Mouse (Mus musculus) kidney, postnatal 0 days (tissue): ENCODE measurements around the gene Cfc1. TPM values are rescaled to one million over a fixed set of nuclear protein-coding genes. Genes with fewer than 3 reads are reported as not detected.
"Not testable (repeated sequence)": the region's sequence is repeated elsewhere in the genome, so short reads cannot be mapped to it uniquely, and the experiment has no call there.

ENCODE experiments used
- ATAC-seq: fragments of 200-750 bp; cut with Nextera tagmentation; replicated peaks from 2 replicates; pipeline ENCODE4 v1.8.0; 2017; ENCODE audit warnings: low read depth, moderate number of reproducible peaks, moderate TSS enrichment, moderate library complexity; ENCODE audit not compliant: low FRiP score
- DNase-seq: peaks from one replicate; pipeline ENCODE4 v3.0.0-alpha.2; 2016; ENCODE audit warnings: low spot score
- H3K27ac ChIP-seq: fragments of 300-500 bp; sonication (generic); 2 replicates; pipeline ENCODE4 v1.5.1; 2014; ENCODE audit warnings: mild to moderate bottlenecking
- H3K27me3 ChIP-seq: fragments of 300-500 bp; sonication (generic); 2 replicates; pipeline ENCODE4 v1.6.1; 2014; ENCODE audit warnings: low read length, mixed read lengths; ENCODE audit not compliant: insufficient read depth
- H3K36me3 ChIP-seq: fragments of 300-500 bp; sonication (generic); 2 replicates; pipeline ENCODE4 v1.6.1; 2014; ENCODE audit warnings: low read length, mixed read lengths; ENCODE audit not compliant: insufficient read depth
- H3K4me1 ChIP-seq: fragments of 300-500 bp; sonication (generic); replicated peaks from 2 replicates; pipeline ENCODE4 v1.6.1; 2014; ENCODE audit warnings: antibody characterized with exemption, low read length, mixed read lengths; ENCODE audit not compliant: insufficient read depth
- H3K4me2 ChIP-seq: fragments of 300-500 bp; sonication (generic); 2 replicates; pipeline ENCODE4 v1.6.1; 2014; ENCODE audit warnings: mild to moderate bottlenecking, low read length, moderate library complexity, mixed read lengths
- H3K4me3 ChIP-seq: fragments of 300-500 bp; sonication (generic); replicated peaks from 2 replicates; pipeline ENCODE4 v1.5.1; 2014; ENCODE audit warnings: low read depth, low read length
- H3K9ac ChIP-seq: fragments of 300-500 bp; sonication (generic); 2 replicates; pipeline ENCODE4 v1.6.1; 2014; ENCODE audit warnings: low read depth, low read length
- H3K9me3 ChIP-seq: fragments of 300-500 bp; sonication (generic); replicated peaks from 2 replicates; pipeline ENCODE4 v1.6.1; 2016; ENCODE audit warnings: low read length, inconsistent platforms, mixed read lengths
- CTCF ChIP-seq: IDR thresholded peaks from 2 replicates; pipeline ENCODE4 v1.5.1; 2016; ENCODE audit warnings: antibody characterized with exemption, low read depth, mild to moderate bottlenecking, moderate library complexity
- WGBS: fragments of 180-500 bp; shearing (Covaris S2); extraction: QIAGEN DNeasy Blood & Tissue Kit; methylation state at CpG from one replicate; pipeline ENCODE4 v1.1.7; 2014; 5-methylcytosine and 5-hydroxymethylcytosine counted together
- polyA plus RNA-seq: library from polyadenylated mRNA; unstranded; fragments of >200 nt; fragmentation: Nextera tagmentation; extraction: Ambion mirVana; gene quantifications from 2 replicates; pipeline ENCODE4 v1.2.1, GENCODE M21; 2015

Gene Cfc1
- polyA plus RNA-seq, 1 experiment from 2014 or later = 0.14 TPM

DNA sequence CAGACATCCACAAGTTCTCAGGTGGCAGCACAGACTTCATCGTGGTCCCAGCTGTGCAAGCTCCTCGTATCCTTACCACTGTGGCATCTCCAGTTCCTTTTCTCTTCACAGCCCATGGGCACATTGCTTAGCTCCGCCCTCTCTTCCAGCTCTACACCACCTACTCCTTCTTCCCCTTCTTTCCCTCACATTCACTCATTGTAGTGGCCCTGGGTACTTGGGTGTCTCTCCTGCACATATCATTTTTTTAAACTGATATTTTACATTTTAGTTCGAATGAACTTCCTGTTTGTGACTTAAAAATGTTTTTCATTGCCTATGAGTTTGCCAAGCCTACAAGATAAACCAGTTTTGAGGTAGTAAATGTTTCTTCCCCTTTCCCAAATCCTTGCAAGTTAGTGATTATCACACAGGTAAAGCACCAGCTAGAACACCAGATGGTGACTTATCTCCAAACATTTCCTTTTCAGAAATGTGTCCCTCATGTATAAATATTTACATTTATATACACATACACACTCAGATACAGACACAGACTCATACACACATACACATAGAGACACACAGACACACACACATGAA is 29.4 kb upstream of the Cfc1 start:
- ATAC-seq = no peak
- WGBS = 77% methylated on average over 4 of the region's 4 CpGs
- TF ChIP-seq CTCF = no peak

DNA sequence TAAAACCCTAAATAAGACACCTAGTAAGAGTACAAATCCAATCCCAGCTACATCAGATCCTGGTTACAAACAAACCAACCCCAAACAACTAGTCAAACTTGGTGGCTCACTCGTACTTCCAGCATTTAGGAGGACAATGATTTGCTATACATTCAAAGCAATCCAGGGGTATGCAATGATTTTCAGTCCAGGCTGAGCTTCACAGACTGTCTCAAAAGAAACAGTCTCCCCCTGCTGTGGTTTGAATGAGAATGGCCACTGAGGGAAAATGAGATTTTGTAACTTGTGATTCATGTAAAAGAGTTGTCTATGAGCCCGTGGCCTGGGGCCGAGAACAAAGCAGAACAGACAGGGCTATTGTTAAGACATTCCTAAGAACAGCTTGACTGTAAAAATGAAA is 27.5 kb upstream of the Cfc1 start:
- WGBS = 88% methylated on average over 3 of the region's 3 CpGs
- ATAC-seq (no peak), DNase-seq (no peak)
- Histone ChIP-seq H3K4me1 (no peaks in the 10 kb centered on the region), H3K9ac (no peak overlapping the region), H3K9me3 (no peaks in the 10 kb centered on the region), H3K36me3 (no peaks in the 10 kb centered on the region), H3K4me2 (no peak overlapping the region), H3K27me3 (no peaks in the 10 kb centered on the region), H3K4me3 (no peak overlapping the region), H3K27ac (no peak overlapping the region)
- no peak for TF ChIP-seq CTCF

More for the DNA sequence above, 29.4 kb upstream of the Cfc1 start:
- Histone ChIP-seq H3K4me1 (no peaks in the 10 kb centered on the region), H3K4me2 (no peak overlapping the region), H3K4me3 (no peak overlapping the region), H3K36me3 (no peaks in the 10 kb centered on the region), H3K27ac (no peak overlapping the region), H3K9ac (no peak overlapping the region), H3K27me3 (no peaks in the 10 kb centered on the region), H3K9me3 (no peaks in the 10 kb centered on the region)
- DNase-seq = no peak

DNA sequence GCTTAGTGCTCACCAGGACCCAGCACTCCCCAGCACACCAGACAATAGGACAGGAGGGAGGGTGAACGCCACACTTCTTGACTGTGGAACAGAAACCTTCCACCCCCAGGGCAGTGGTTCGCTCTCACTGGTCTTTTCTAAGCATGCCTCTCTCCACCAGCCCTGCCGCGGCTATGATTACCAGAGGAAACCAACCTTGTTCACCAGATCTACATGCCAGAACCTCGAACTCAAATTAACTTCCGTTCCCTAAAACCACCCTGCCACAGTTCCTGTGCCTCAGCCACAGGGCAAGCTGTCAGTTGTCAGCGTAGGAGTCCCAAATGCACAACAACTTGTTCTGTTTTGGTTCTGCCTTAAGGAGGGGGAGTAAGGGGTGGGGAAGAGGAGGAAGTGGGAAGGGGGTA is 24.9 kb upstream of the Cfc1 start:
- Histone ChIP-seq H3K4me3 (no peak overlapping the region), H3K27ac (no peak overlapping the region), H3K27me3 (no peaks in the 10 kb centered on the region), H3K4me1 (no peaks in the 10 kb centered on the region), H3K9me3 (no peaks in the 10 kb centered on the region), H3K36me3 (no peaks in the 10 kb centered on the region), H3K4me2 (peak overlapping the region; percentile 37), H3K9ac (no peak overlapping the region)
- TF ChIP-seq CTCF = no peak
- 0 out of 2 replicates have a peak, but pooled peaks have one; percentile 42 for ATAC-seq
- WGBS = 3% methylated on average over 7 of the region's 7 CpGs
- DNase-seq = peak; percentile 3

DNA sequence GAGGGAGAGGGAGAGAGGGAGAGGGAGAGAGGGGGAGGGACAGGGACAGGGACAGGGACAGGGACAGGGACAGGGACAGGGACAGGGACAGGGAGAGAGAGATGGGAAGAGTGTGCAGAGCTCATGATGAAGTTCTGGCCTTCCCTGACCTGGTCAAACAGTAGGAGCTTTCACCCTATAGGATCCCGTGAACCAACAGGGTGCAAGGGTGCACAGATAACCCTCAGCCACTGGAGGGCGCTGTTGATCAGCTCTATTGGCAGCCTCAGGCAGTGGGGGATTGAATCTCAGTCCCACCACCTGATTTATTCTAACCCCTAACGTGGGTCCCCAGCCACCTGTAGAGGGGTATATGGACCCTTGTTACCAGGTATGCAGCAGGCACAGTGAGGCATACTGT is 24.4 kb upstream of the Cfc1 start:
- Histone ChIP-seq H3K4me2 (no peak overlapping the region), H3K27me3 (no peaks in the 10 kb centered on the region), H3K9me3 (no peaks in the 10 kb centered on the region), H3K4me1 (no peaks in the 10 kb centered on the region), H3K36me3 (no peaks in the 10 kb centered on the region), H3K9ac (no peak overlapping the region), H3K4me3 (no peak overlapping the region), H3K27ac (no peak overlapping the region)
- TF ChIP-seq CTCF = peak; percentile 64
- DNase-seq (peak; percentile 48), ATAC-seq (peak; percentile 62)
- WGBS = 11% methylated on average over 3 of the region's 3 CpGs

DNA sequence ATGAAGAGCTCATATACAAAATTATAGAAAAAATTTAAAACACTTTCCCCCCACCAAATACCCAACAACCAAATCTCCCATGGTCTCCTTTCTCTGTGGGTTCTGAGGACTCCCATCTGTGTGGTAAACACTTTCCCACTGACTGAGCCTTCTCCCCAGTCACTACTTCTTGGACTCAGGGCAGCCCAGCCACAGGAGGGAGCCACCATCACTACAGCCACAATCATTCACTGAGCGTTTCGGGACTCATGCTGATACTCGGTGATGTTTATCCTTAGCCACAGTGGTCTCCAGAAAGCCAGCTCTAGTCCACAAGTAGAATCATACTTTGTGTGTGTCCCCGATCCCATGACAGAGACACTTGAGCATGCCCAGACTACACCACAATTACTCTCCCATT is 22.4 kb upstream of the Cfc1 start:
- DNase-seq (no peak), ATAC-seq (no peak)
- TF ChIP-seq CTCF = no peak
- Histone ChIP-seq H3K27ac (no peak overlapping the region), H3K4me2 (no peak overlapping the region), H3K4me3 (no peak overlapping the region), H3K4me1 (no peaks in the 10 kb centered on the region), H3K9ac (no peak overlapping the region), H3K9me3 (no peaks in the 10 kb centered on the region), H3K36me3 (no peaks in the 10 kb centered on the region), H3K27me3 (no peaks in the 10 kb centered on the region)
- 86% methylated on average over 4 of the region's 4 CpGs for WGBS

DNA sequence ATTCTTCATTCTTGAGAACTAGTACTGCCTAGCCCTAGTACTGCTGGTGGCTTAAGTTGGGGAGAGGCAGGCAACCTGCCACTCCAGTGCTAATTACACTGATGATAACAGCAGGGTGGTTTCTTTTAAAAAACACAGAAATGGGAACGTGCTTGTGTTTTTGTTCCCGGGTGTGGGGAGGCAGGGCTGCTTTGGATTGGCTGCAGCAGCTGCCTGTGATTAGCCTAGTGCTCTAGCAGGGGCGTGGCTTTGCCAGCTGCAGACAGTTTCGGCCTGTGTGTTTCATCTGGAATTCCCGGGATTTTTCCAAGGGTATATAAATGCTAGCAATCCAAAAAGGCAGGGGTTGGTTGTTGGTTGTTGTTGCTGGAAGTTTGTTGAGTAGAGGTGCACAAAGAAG is 18.9 kb upstream of the Cfc1 start:
- no peak for TF ChIP-seq CTCF
- 28% methylated on average over 5 of the region's 5 CpGs for WGBS

DNA sequence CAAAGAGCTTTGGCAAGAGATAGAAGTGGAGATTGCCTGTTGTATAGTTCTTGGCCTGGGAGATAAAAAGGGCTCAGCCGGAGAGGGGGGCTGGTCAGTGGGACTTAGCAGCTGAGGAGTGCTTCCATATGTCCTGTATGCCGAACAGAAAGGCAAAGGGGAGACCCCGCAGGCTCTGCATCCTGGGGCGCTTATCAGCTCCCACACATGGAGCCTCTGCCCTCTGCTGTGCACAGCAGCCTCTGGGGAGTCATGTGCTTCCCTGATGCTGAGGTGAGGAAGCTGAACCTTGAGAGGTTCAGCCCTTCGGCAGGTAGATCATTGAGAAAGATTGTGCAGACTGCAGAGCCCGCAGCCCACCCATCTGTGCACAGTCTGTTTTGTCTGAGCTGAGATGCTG is 18.2 kb upstream of the Cfc1 start:
- DNase-seq, H3K4me3 ChIP-seq, H3K36me3 ChIP-seq, H3K27me3 ChIP-seq, H3K4me2 ChIP-seq, H3K4me1 ChIP-seq, ATAC-seq, H3K27ac ChIP-seq, H3K9ac ChIP-seq, H3K9me3 ChIP-seq: not testable (repeated sequence)
- 47% methylated on average over 6 of the region's 6 CpGs for WGBS

More for the DNA sequence above, 18.9 kb upstream of the Cfc1 start:
- Histone ChIP-seq H3K9me3 (no peaks in the 10 kb centered on the region), H3K36me3 (no peaks in the 10 kb centered on the region), H3K27ac (no peak overlapping the region), H3K4me1 (no peaks in the 10 kb centered on the region), H3K9ac (no peak overlapping the region), H3K4me2 (no peak overlapping the region), H3K4me3 (no peak overlapping the region), H3K27me3 (no peaks in the 10 kb centered on the region)
- no peak for DNase-seq
- ATAC-seq = no peak

DNA sequence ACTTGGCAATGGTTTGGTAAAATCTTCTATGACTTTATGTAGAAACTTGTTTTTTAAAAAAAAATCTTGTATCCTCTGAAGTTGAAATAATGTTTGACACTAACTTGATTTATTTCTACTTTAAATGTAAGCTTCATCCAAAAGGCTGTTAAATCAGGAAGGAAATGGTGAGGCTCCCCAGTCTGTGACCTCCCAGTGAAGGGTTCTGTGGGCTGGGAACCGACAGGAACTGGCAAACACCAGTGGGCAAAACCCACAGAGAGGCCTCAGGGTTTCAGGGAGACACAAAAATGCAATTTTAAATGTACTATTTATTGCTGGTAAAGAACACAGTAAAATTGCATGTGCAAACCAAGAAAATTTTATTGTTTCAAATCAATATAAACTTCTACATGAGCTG is 17.7 kb upstream of the Cfc1 start:
- not testable (repeated sequence) for H3K36me3 ChIP-seq, ATAC-seq, H3K9me3 ChIP-seq, H3K4me1 ChIP-seq, DNase-seq, H3K27me3 ChIP-seq, H3K27ac ChIP-seq, H3K4me2 ChIP-seq, H3K9ac ChIP-seq, H3K4me3 ChIP-seq
- 38% methylated on average over 1 of the region's 1 CpGs for WGBS
